Mouse (Mus musculus): ENCODE data around the gene Tnni3k.

DNA sequence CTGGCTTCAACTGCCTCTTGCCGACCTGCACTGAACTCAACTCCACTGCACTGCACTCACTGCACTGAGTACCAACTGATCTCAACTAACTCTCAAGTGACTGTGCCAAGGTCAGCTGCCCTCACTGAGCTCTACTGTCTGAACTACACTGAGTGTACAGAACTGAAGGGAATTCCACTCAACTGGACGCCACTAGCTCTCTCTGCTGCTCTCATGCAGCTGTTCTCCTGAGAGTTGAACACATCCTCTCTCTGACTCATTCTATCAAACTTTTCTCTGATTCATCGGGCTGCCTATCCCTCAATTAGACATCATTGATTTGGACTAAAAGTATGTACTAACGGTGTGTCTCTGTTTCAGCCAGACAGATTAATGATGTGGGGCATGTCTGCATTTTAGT is 22.7 kb upstream of the Tnni3k start:
- TF ChIP-seq CTCF (IDR thresholded peaks at IDR 0.05; ENCODE audit: low read depth) = no peak
- no peak for TF ChIP-seq EP300 (IDR thresholded peaks at IDR 0.05; ENCODE audit: low read depth)

Measured in liver, embryonic 14.5 days (tissue).